Mouse (Mus musculus): ENCODE data around the gene Zmiz1. TPM values are rescaled to one million over a fixed set of nuclear protein-coding genes. Genes with fewer than 3 reads are reported as not detected.
A peak's percentile ranks its signal among the peaks of the same experiment; 100 is the strongest.

Gene Zmiz1
- total RNA-seq, 2 experiments from 2014 or later, result 27.4 to 34.5 TPM

- DNase-seq, result no peak
- TF ChIP-seq CTCF (IDR thresholded peaks at IDR 0.05), result no peak
- H3K4me3 ChIP-seq, result no peak overlapping the region
- H3K27ac ChIP-seq, result 0 out of 2 replicates have a peak overlapping the region, but pooled peaks have one; percentile 6
- intact Hi-C loops (cut with DNase I), result no loop called here
Measured at GRCm38 (mm10) chr14:25537351-25537750, 78.4 kb downstream of the Zmiz1 start.

- Histone ChIP-seq H3K27ac (no peak overlapping the region), H3K4me3 (no peak overlapping the region)
- DNase-seq, result no peak
- no peak for TF ChIP-seq CTCF (IDR thresholded peaks at IDR 0.05)
- intact Hi-C loops (cut with DNase I), result no loop called here
Measured at GRCm38 (mm10) chr14:25538522-25538921, 79.5 kb downstream of the Zmiz1 start.

- H3K27ac ChIP-seq, result peak overlapping the region; percentile 61; the same call in 1 of the 2 replicates
- no peak for DNase-seq
- no peak overlapping the region for H3K4me3 ChIP-seq
- intact Hi-C loops (cut with DNase I), result no loop called here
- peak; percentile 18; the same call in 1 of the 2 replicates for TF ChIP-seq CTCF (IDR thresholded peaks at IDR 0.05)
Measured at GRCm38 (mm10) chr14:25539493-25540116, 80.6 kb downstream of the Zmiz1 start.

GRCm38 (mm10) chr14:25540172-25540571, 81.2 kb downstream of the Zmiz1 start:
- DNase-seq, result peak; percentile 52
- Histone ChIP-seq H3K27ac (peak overlapping the region; percentile 61), H3K4me3 (no peak overlapping the region)
- no peak for TF ChIP-seq CTCF (IDR thresholded peaks at IDR 0.05)
- intact Hi-C loops (cut with DNase I), result no loop called here

- DNase-seq, result no peak
- intact Hi-C loops (cut with DNase I), result no loop called here
- TF ChIP-seq CTCF (IDR thresholded peaks at IDR 0.05), result no peak
- H3K4me3 ChIP-seq, result no peak overlapping the region
- no peak overlapping the region for H3K27ac ChIP-seq
Measured at GRCm38 (mm10) chr14:25541213-25541612, 82.2 kb downstream of the Zmiz1 start.

GRCm38 (mm10) chr14:25543098-25543497, 84.1 kb downstream of the Zmiz1 start:
- no peak for DNase-seq
- TF ChIP-seq CTCF (IDR thresholded peaks at IDR 0.05), result no peak
- intact Hi-C loops (cut with DNase I), result no loop called here
- no peak overlapping the region for H3K27ac ChIP-seq
- H3K4me3 ChIP-seq, result no peak overlapping the region

GRCm38 (mm10) chr14:25543927-25544326, 84.9 kb downstream of the Zmiz1 start:
- intact Hi-C loops (cut with DNase I), result no loop called here
- DNase-seq, result no peak
- Histone ChIP-seq H3K4me3 (no peak overlapping the region), H3K27ac (no peak overlapping the region)
- TF ChIP-seq CTCF (IDR thresholded peaks at IDR 0.05), result no peak

GRCm38 (mm10) chr14:25546852-25547621, 88.1 kb downstream of the Zmiz1 start:
- TF ChIP-seq CTCF (IDR thresholded peaks at IDR 0.05), result no peak

GRCm38 (mm10) chr14:25547882-25548281, 88.9 kb downstream of the Zmiz1 start:
- no peak for DNase-seq
- Histone ChIP-seq H3K27ac (peak overlapping the region; percentile 81), H3K4me3 (0 out of 2 replicates have a peak overlapping the region, but pooled peaks have one; percentile 9)
- intact Hi-C loops (cut with DNase I), result no loop called here
- TF ChIP-seq CTCF (IDR thresholded peaks at IDR 0.05), result no peak

More at GRCm38 (mm10) chr14:25546852-25547621, 88.1 kb downstream of the Zmiz1 start:
- Histone ChIP-seq H3K4me3 (peak overlapping the region; percentile 3; the same call in 1 of the 2 replicates), H3K27ac (peak overlapping the region; percentile 81)
- intact Hi-C loops (cut with DNase I), result no loop called here
- peak; percentile 62 for DNase-seq

- peak; percentile 81 for DNase-seq
- peak overlapping the region; percentile 81 for H3K27ac ChIP-seq
- no peak for TF ChIP-seq CTCF (IDR thresholded peaks at IDR 0.05)
- intact Hi-C loops (cut with DNase I), result no loop called here
- H3K4me3 ChIP-seq, result no peak overlapping the region
Measured at GRCm38 (mm10) chr14:25548650-25549049, 89.7 kb downstream of the Zmiz1 start.

- TF ChIP-seq CTCF (IDR thresholded peaks at IDR 0.05), result no peak
- Histone ChIP-seq H3K27ac (peak overlapping the region; percentile 81), H3K4me3 (no peak overlapping the region)
- intact Hi-C loops (cut with DNase I), result no loop called here
- DNase-seq, result no peak
Measured at GRCm38 (mm10) chr14:25549125-25549524, 90.1 kb downstream of the Zmiz1 start.

- intact Hi-C loops (cut with DNase I), result no loop called here
- no peak for TF ChIP-seq CTCF (IDR thresholded peaks at IDR 0.05)
- peak; percentile 58 for DNase-seq
Measured at GRCm38 (mm10) chr14:25549871-25550840, 91.2 kb downstream of the Zmiz1 start.

More at GRCm38 (mm10) chr14:25549871-25550840, 91.2 kb downstream of the Zmiz1 start:
- peak overlapping the region; percentile 12; the same call in 1 of the 2 replicates for H3K27ac ChIP-seq
- H3K4me3 ChIP-seq, result no peak overlapping the region

All from gastrocnemius, adult 2 months (tissue).